In the genomic region with DNA sequence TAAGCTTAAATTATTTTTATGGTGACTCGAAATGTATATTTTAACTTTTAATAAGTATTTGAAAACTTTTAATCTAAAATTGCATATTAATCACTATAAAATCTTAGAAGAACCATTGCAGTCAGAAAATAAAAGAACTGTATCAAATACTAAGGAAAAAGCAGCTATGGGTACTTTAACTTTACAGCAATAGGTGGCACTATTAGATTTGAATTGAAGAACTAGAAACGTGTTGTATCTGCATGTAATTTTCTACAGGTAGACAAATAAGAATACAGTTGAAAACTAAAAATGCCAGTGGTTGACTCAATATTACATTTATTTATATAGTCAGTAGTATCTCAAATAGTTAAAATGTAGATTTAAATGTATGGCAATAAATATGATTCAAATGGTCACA, we compare ENCODE assay signal across 18 mouse cellular contexts.
DNase-seq lines count a peak whose midpoint lies in the region; ATAC-seq and TF ChIP-seq lines count a peak whose summit lies in the region.
"Had no signal": no experiment of that assay in that cellular context is flagged by ENCODE, and none has a peak within 500 bp of the region (broad histone marks: within the 10 kb centered on the region; RNA-seq: fewer than 3 reads in every experiment).

No protein-coding gene starts in this region.

- H3K36me3 ChIP-seq in forebrain, embryonic 14.5 days (ENCODE audit: control insufficient read depth, insufficient read depth, low read length), result no peaks in the 10 kb centered on the region
- H3K36me3 ChIP-seq in forebrain, embryonic 13.5 days (ENCODE audit: poor library complexity, severe bottlenecking), result no peaks in the 10 kb centered on the region
- H3K36me3 ChIP-seq: heart, embryonic 15.5 days; kidney, embryonic 15.5 days; limb, embryonic 13.5 days; liver, embryonic 13.5 days had no signal

- peak; percentile 64 for TF ChIP-seq CTCF in layer of hippocampus, adult 2 months (conservative IDR thresholded peaks at IDR 0.05)

- peak; percentile 46 for DNase-seq in forebrain, embryonic 14.5 days (ENCODE audit: low spot score)
- DNase-seq in layer of hippocampus, adult 2 months (ENCODE audit: low spot score in 2 of 2), result no peak
- no peak for DNase-seq in layer of hippocampus, postnatal 14 days (ENCODE audit: low spot score in 2 of 2)
- peak; percentile 4 for DNase-seq in retina, postnatal 1 day
- no peak for DNase-seq in retina, embryonic 14.5 days (ENCODE audit: low spot score)
- DNase-seq in lung, postnatal 4 days, result no peak
- DNase-seq: adrenal gland, postnatal 14 days; cerebellum, adult 9-10 months; heart, postnatal 4 days; liver, embryonic 13.5 days; lung, adult 2 months; thymus, postnatal 14 days had no signal

- 63% methylated on average over 2 of the region's 2 CpGs for WGBS in forebrain, embryonic 14.5 days
- 66% methylated on average over 2 of the region's 2 CpGs for WGBS in forebrain, embryonic 13.5 days

- H3K27me3 ChIP-seq in forebrain, embryonic 14.5 days (replicated peaks; ENCODE audit: control insufficient read depth, insufficient read depth, low read length), result no peaks in the 10 kb centered on the region
- H3K27me3 ChIP-seq in forebrain, embryonic 13.5 days, result no peaks in the 10 kb centered on the region
- H3K27me3 ChIP-seq: heart, embryonic 15.5 days; kidney, embryonic 15.5 days; limb, embryonic 13.5 days; liver, embryonic 13.5 days; megakaryocyte, embryonic 14.5 days had no signal

- H3K4me1 ChIP-seq in forebrain, embryonic 14.5 days (ENCODE audit: control insufficient read depth, insufficient read depth, low read length), result no peaks in the 10 kb centered on the region
- no peaks in the 10 kb centered on the region for H3K4me1 ChIP-seq in forebrain, embryonic 13.5 days
- H3K4me1 ChIP-seq: heart, embryonic 15.5 days; kidney, embryonic 15.5 days; limb, embryonic 13.5 days; liver, embryonic 13.5 days; megakaryocyte, embryonic 14.5 days had no signal

- H3K4me3 ChIP-seq in forebrain, embryonic 14.5 days (ENCODE audit: low read depth, low read length), result no peak overlapping the region
- H3K4me3 ChIP-seq in forebrain, embryonic 13.5 days, result no peak overlapping the region
- no peak overlapping the region for H3K4me3 ChIP-seq in layer of hippocampus, adult 2 months
- H3K4me3 ChIP-seq: heart, embryonic 15.5 days; kidney, embryonic 15.5 days; limb, embryonic 13.5 days; liver, embryonic 13.5 days; megakaryocyte, embryonic 14.5 days had no signal

- no peak overlapping the region for H3K27ac ChIP-seq in forebrain, embryonic 14.5 days (ENCODE audit: low read depth, low read length)
- H3K27ac ChIP-seq in forebrain, embryonic 13.5 days, result no peak overlapping the region
- no peak overlapping the region for H3K27ac ChIP-seq in layer of hippocampus, adult 2 months
- H3K27ac ChIP-seq: heart, embryonic 15.5 days; kidney, embryonic 15.5 days; limb, embryonic 13.5 days; liver, embryonic 13.5 days had no signal

- no peak overlapping the region for H3K4me2 ChIP-seq in forebrain, embryonic 14.5 days (ENCODE audit: low read length)
- no peak overlapping the region for H3K4me2 ChIP-seq in forebrain, embryonic 13.5 days
- H3K4me2 ChIP-seq: heart, embryonic 15.5 days; kidney, embryonic 15.5 days; limb, embryonic 13.5 days; liver, embryonic 13.5 days had no signal

- no peak overlapping the region for H3K9ac ChIP-seq in forebrain, embryonic 14.5 days (ENCODE audit: low read length)
- no peak overlapping the region for H3K9ac ChIP-seq in forebrain, embryonic 13.5 days
- H3K9ac ChIP-seq: heart, embryonic 15.5 days; kidney, embryonic 15.5 days; limb, embryonic 13.5 days; liver, embryonic 13.5 days had no signal

- ATAC-seq in forebrain, embryonic 14.5 days, result no peak
- ATAC-seq in forebrain, embryonic 13.5 days, result no peak
- ATAC-seq: intestine, postnatal 0 days had no signal

- H3K9me3 ChIP-seq in forebrain, embryonic 14.5 days (replicated peaks; ENCODE audit: control insufficient read depth, low read length), result no peaks in the 10 kb centered on the region
- no peaks in the 10 kb centered on the region for H3K9me3 ChIP-seq in forebrain, embryonic 13.5 days (replicated peaks)
- H3K9me3 ChIP-seq: heart, embryonic 15.5 days; kidney, embryonic 15.5 days; limb, embryonic 13.5 days; liver, embryonic 13.5 days; megakaryocyte, embryonic 14.5 days had no signal

Comparison
In these comparisons a context has a peak if more than half of its experiments do, and no peak if none do; other contexts are left out.
1. DNase-seq: peak in forebrain, embryonic 14.5 days (single experiment) and retina, postnatal 1 day (single experiment); none in layer of hippocampus, adult 2 months (0 of 2), layer of hippocampus, postnatal 14 days (0 of 2), retina, embryonic 14.5 days (single experiment) and lung, postnatal 4 days (0 of 2).